Mouse (Mus musculus): ENCODE measurements around the gene Manba.
"Not testable (repeated sequence)": the region's sequence is repeated elsewhere in the genome, so short reads cannot be mapped to it uniquely, and the experiment has no call there.

Manba gene

DNA sequence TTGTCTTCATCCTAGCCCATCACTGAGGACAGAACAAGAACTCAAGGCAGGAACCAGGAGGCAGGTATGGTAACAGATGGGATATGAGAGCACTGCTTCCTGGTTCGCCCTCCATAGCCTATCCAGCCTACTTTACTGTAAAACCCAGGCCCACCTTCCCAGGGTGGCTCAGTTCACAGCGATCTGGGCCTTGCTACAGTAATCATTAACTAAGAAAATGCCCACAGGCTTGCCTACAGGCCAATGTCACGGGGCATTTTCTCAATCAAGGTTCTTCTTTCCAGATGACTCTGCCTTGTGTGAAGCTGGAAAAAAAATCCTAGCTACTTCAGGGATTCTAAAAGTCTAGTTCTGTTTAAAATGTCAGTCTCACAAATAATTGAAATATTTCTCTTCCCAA, 3.8 kb upstream of the Manba start:
- in situ Hi-C loops (cut with MboI; ENCODE audit: low pct_unique_long_range_greater_than_20kb in 1 of 2, low sequenced_read_pairs in 2 of 2, unreplicated experiment in 1 of 2): no loop called here

DNA sequence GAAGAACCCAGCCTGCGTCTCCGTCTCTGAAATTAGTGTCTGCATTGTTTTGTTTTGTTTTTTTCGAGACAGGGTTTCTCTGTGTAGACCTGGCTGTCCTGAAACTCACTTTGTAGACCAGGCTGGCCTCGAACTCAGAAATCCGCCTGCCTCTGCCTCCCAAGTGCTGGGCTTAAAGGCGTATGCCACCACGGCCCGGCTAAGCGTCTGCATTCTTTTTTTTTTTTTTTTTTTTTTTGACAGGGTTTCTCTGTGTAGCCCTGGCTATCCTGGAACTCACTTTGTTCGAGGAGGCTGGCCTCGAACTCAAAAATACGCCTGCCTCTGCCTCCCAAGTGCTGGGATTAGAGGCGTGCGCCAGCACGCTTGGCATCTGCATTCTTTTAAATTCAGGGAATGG, 761 bp upstream of the Manba start:
- in situ Hi-C loops (cut with MboI; ENCODE audit: low pct_unique_long_range_greater_than_20kb in 1 of 2, low sequenced_read_pairs in 2 of 2, unreplicated experiment in 1 of 2): not testable (repeated sequence)

DNA sequence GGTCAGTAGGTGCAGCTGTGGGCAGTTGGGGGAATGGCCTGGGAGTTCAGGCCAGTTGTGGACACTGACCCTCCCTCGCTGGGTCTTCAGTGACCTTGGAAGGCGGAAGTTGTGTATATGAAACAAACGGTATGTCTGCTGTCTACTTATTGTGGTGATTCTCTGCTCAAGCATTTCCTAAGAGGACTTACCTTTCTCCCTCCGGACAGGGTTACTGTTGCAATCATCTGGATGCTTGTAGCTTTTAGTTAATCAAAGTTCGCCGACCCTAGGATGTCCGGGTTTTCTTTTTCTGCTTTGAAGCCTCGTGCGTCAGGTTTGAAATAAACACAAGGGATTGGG, 460 bp downstream of the Manba start:
- in situ Hi-C loops (cut with MboI; ENCODE audit: low pct_unique_long_range_greater_than_20kb in 1 of 2, low sequenced_read_pairs in 2 of 2, unreplicated experiment in 1 of 2): no loop called here

DNA sequence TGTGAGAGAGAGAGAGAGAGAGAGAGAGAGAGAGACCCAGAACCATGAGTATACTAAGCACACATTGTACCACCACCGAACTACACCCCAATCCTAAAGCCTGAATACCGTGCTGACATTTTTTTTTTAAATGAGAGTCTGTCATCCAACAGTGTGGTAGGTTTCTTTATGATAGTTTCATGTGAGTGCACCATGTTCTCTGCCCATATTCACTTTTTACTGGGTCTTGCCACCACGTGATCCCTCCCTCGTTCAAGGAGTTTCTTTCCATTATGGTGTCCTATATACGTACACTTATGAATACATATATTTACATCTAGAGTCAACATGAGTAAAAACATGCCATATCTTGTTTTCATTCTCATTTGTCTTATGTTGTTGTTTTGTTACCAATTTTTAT, 940 bp downstream of the Manba start:
- in situ Hi-C loops (cut with MboI; ENCODE audit: low pct_unique_long_range_greater_than_20kb in 1 of 2, low sequenced_read_pairs in 2 of 2, unreplicated experiment in 1 of 2): no loop called here

DNA sequence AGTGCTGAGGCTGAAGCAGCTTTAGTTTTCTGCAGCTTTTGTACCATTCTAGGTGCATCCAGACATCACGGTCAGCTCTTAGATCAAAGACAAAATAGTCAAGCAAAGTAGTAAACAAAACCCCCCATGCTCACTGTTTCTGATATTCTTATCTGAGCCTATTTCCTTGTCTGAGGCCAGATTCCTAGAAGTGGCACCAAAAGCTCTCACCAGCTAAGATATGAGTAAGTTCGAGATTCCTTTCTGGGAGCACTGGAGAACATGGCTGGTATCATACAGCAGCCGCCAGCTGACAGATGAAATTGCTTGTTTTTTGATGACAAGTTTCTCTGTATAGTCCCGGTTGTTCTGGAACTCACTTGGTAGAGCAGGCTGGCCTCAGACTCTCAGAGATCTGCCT, 2.4 kb downstream of the Manba start:
- in situ Hi-C loops (cut with MboI; ENCODE audit: low pct_unique_long_range_greater_than_20kb in 1 of 2, low sequenced_read_pairs in 2 of 2, unreplicated experiment in 1 of 2): no loop called here

DNA sequence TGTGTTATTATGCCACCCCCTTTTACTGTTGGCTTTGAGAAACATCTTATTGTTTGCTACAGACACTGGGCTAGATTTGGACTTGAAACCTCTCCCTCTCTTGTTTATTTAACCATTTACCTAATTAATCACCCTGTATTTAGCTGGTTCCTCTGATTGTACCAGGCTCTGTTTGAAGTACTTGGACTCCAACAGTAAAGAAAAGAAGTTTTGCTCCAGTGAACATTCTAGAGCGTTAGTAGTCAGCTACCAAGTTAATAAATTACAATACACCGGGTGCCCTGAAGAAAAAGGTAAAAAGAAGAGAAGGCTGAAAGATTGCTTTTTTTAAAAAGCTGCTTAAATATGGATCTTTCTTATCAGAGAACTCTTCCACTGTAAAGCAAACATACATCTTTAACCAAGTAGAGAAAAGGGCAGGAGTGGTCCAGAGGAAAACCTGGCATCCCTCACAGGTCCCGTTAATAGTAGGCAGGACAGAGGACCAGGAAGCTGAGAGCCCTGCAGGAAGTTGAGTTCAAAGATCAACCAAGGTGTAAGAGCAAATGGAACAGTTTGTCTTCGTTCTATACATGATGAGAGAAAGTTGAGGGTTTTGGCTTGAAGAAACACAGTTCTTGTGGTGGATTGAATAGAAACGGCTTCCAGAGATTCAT, 4.6 kb downstream of the Manba start:
- in situ Hi-C loops (cut with MboI; ENCODE audit: low pct_unique_long_range_greater_than_20kb in 1 of 2, low sequenced_read_pairs in 2 of 2, unreplicated experiment in 1 of 2): no loop called here

DNA sequence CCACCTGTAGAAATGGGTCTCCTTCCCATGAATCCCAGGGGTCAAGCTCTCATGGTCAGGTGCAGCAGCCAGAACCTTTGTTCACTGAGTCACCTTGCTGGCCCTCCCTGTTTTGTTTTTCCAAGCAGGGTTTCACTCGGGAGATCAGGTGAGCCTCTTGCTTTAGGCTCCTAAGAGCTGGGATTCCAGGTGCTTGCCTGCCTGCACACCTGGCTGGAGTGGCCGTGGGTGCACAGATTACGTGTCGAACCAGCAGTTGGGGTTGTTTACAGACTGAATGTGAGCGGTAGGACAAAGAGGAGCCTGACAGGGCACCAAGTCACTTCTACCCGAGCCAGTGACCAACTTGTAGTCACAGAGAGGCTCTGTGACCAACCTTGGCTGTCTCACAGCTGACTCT, 5.7 kb downstream of the Manba start:
- in situ Hi-C loops (cut with MboI; ENCODE audit: low pct_unique_long_range_greater_than_20kb in 1 of 2, low sequenced_read_pairs in 2 of 2, unreplicated experiment in 1 of 2): no loop called here

DNA sequence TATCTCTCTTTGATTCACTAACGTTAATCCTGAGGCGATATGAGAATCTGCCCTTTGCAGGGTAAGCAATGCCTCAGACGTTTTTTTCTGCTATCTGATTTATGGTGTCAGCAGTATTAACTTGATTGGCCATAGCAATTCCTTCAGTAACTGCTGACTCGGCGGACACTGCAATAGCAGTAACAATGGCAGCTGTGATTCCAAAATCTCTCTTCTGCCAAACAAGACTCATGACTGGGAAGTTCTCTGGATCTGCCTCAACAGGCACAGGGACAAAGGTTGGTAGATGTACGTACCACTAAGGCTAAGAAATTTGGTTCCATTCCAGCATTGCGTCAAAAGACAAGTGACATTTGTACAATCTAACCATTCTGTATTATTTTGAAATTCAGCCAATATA, 7.9 kb downstream of the Manba start:
- in situ Hi-C loops (cut with MboI; ENCODE audit: low pct_unique_long_range_greater_than_20kb in 1 of 2, low sequenced_read_pairs in 2 of 2, unreplicated experiment in 1 of 2): not testable (repeated sequence)

DNA sequence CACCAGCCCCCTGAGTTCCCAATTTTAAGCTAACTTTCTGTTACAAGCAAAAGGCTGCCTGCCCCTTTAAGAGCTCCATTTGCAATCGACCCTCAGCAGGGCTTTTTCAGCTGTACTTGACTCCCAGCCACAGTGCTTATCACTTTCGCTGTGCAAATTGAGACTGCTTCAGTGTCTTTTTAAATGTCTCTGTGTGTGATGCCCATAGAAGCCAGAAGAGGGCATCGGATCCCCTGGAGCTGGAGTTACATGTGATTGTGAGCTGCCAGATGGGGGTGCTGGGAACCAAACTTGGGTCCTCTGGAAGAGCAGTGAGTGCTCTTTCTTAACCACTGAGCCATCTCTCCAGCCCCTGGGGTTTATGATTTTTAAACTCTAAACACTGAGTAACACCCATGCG, 12.5 kb downstream of the Manba start:
- in situ Hi-C loops (cut with MboI; ENCODE audit: low pct_unique_long_range_greater_than_20kb in 1 of 2, low sequenced_read_pairs in 2 of 2, unreplicated experiment in 1 of 2): not testable (repeated sequence)

DNA sequence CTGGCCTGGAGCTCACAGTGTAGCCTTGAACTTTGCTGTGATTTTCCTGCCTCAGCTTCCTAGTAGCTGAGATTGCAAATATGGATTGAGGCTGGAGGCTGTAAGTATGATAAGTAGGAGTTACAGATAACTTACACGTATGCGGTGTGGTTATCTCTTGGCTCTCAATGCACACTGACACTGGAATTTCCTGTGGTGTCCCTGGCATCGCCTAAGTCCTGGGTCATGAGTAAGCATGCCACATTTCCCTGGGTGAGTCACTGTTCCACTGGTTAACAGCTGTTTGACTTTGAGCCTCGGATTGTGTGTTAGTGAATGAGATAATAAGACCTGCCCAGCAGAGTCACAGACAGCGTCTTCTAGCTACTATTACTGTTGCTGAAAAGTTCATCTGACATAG, 13.5 kb downstream of the Manba start:
- in situ Hi-C loops (cut with MboI; ENCODE audit: low pct_unique_long_range_greater_than_20kb in 1 of 2, low sequenced_read_pairs in 2 of 2, unreplicated experiment in 1 of 2): no loop called here

DNA sequence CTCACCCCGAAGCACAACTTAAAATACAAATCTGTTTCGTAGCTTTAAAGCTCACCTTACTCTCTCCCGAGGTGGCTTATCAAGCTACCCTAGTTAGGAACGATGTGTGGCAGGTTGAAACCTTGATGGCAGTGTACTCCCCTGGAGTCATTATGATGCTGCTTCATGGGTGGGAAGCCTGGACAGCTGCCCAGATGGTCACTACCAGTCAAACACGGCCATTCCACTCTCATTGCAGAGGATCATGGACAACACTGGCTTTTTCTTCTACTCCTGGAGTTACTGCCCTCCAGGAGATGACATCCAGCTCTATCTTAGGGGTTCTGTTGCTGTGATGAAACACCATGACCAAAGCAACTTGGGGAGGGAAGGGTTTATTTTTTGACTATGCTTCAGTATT, 17.7 kb downstream of the Manba start:
- in situ Hi-C loops (cut with MboI; ENCODE audit: low pct_unique_long_range_greater_than_20kb in 1 of 2, low sequenced_read_pairs in 2 of 2, unreplicated experiment in 1 of 2): no loop called here

DNA sequence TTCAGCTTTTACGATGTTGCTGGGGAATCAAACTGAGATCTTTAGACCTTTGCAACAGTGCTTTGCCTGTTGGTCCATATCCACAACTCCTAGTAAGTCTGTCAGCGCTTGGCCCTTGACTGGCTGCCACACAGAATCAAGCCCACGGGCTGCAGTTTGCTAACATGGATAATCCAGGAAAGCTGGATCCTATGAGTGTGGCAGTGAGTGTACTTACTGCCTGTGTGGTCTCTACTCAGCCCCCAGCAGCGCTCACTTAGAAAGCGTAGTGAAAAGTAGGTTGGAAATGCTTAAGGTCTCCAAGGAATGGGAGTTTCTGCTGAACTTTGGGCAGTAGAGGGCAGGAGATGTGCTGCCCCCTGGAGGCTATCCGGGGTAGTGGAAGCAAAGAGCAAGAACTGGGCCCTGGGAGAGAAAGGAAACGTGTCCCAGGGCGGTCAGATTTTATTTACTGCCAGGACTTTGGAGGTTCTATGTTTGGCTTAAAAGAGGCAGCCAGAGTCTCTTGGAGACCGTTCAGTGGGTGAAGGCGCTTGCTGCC, 20.0 kb downstream of the Manba start:
- in situ Hi-C loops (cut with MboI; ENCODE audit: low pct_unique_long_range_greater_than_20kb in 1 of 2, low sequenced_read_pairs in 2 of 2, unreplicated experiment in 1 of 2): no loop called here

DNA sequence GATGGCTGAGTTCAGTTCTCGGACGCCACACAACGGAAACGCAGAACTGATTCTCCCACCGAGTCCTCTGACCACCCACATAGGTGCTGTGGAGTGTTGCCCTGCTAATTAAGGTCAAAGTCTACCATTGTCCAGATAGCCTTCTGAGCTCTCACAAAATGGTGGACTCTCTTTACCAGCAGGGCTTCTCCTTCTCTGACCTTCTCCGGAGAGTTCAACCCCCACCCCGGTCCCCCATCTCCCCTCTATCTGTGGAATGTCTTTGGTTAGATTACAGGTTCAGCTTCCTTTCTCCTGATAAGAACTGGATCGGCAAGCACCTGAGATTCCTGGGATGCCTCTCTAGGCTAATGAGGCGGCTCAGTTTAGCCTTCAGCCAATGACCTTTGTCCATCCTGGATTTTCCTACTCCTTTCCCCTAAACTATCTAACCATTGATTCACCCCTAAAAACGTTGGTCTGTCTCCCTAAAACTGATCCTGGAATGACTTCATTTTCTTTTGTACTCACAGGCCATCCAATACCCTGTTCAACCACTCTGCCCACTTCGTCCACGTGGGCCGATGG, 20.6 kb downstream of the Manba start:
- in situ Hi-C loops (cut with MboI; ENCODE audit: low pct_unique_long_range_greater_than_20kb in 1 of 2, low sequenced_read_pairs in 2 of 2, unreplicated experiment in 1 of 2): no loop called here

DNA sequence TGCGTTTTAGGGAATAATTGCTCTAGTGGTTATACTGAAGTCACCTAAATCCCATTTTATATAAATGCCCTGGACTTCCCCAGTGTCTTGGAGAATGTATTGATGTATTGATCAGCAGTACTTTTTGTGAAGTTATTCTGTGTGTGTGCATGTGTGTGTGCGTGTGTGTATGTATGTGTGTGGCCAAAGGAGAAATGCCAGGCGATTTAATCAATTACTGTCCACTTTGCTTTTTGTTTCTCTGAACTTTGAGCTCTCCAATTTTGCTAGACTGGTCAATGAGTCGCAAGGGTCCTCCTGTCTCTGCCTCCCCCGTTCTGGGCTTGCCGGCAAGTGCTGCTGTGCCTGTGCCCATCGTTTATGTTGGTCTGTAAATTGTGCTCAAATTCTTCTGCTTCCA, 22.1 kb downstream of the Manba start:
- in situ Hi-C loops (cut with MboI; ENCODE audit: low pct_unique_long_range_greater_than_20kb in 1 of 2, low sequenced_read_pairs in 2 of 2, unreplicated experiment in 1 of 2): no loop called here

DNA sequence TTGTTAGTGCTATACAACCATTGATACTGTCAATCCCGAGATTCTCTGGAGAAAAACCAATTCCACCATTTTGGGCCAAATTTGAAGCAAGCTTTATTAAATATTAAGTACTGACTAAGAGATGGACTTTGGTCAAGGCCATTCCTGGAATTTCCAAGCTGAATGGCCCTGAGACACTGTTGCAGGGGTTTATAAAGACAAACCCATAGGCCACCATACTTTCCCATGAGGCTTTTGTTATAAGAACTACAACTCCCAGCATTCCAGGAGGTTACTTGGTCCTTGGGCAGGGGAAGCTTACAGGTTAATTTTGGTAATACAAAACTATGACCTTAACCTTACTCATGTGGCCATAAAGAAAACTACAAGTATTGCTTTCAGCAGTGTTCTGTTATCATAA, 22.8 kb downstream of the Manba start:
- in situ Hi-C loops (cut with MboI; ENCODE audit: low pct_unique_long_range_greater_than_20kb in 1 of 2, low sequenced_read_pairs in 2 of 2, unreplicated experiment in 1 of 2): no loop called here

DNA sequence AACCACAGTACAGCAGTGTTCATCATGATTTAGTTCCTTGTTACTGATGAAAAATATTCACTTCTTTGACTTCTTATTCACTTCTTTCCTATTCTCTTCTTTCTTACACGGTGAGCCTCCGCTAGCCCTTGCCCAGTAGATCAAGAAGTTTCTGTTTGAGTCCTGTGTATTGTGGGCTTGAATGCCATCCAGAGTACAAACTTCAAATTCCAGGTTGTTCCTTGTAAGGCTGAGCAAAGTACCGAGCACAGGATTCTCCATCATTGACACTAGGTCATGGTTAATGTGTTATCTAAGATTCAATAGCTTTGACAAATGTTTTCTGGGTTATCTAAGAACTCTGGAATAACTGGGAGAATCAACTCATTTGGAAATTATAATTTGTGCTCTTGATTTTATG, 25.0 kb downstream of the Manba start:
- in situ Hi-C loops (cut with MboI; ENCODE audit: low pct_unique_long_range_greater_than_20kb in 1 of 2, low sequenced_read_pairs in 2 of 2, unreplicated experiment in 1 of 2): no loop called here

DNA sequence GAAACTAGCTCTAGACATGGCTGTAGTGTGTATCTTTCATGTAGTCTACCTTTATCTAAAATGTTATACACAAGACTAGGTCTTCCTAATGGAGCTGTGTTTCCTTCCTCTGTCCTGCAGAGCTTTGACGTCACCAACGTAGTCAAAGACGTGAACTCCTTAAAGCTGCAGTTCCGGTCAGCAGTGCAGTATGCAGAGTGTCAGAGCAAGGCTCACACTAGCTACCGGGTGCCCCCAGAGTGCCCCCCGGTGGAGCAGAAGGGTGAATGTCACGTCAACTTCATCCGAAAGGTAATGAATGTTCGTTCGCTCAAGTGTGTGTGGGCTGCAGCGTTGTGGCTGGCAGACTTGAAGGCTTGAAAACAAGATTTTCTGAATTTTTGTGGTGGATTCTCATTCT, 26.3 kb downstream of the Manba start:
- in situ Hi-C loops (cut with MboI; ENCODE audit: low pct_unique_long_range_greater_than_20kb in 1 of 2, low sequenced_read_pairs in 2 of 2, unreplicated experiment in 1 of 2): no loop called here

DNA sequence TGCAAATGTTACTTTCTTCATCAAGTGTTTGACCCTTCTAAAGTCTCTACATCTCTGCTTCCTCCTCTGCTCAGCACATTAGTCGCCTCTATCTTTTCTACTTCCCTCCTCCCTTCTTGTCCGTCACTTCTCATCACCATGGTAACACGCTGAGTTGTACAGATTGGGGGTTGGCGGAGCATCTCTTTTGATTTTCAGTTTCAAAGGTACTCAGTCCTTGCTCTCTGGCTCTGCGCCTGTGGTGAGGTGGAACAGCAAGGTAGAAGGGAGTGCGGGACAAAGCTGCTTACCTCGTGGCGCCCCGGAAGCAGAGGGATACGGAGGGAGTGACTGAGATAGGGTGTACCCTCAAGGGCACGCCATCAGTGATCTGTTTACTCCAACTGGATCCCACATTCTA, 27.9 kb downstream of the Manba start:
- in situ Hi-C loops (cut with MboI; ENCODE audit: low pct_unique_long_range_greater_than_20kb in 1 of 2, low sequenced_read_pairs in 2 of 2, unreplicated experiment in 1 of 2): no loop called here

DNA sequence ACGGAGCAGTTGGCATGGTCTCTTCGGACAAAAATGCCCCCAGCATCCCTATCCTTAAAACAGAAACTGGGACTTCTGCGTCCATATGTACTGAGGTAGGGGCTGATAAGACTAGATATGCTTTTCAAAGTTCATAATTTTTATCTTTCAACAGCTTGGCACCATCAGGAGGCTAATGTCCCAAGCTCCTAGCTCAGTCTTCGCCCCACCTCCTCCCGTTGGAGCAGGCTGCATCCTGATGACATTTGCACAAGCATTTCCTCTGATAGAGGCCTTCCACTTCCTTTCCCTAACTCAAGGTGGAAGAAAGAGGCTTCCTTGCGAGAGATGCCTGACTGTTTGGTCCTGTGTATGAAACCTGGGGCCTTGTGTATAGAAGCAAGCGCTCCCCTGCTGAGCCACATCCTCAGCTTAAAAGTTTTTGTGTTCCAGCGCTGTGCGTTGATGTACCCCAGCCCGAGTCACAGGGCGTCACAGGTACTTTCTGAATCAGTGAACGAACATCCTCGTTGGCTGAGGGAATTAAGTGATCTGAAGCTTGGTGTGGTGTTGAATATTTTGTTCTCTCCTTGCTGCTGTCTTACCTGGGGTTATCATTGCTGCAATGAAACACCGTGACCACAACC, 28.5 kb downstream of the Manba start:
- in situ Hi-C loops (cut with MboI; ENCODE audit: low pct_unique_long_range_greater_than_20kb in 1 of 2, low sequenced_read_pairs in 2 of 2, unreplicated experiment in 1 of 2): no loop called here

DNA sequence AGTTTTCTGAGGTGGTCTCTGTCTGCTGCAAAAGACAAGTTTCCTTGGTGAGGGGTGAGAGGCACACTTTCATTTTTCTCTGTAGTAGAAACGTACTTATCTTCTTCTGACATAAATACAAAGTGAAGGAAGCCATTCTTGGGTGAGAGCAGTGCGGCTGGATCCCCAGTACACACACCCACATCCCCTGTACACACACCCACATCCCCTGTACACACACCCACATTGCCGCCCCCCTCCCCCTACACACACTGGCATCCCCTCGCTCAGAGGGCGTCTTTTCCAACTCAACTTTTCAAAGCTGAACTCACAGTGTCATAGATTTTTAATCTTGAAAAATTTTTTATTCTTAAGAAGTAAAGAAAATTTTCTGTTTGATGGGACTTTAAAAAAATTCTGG, 29.8 kb downstream of the Manba start:
- in situ Hi-C loops (cut with MboI; ENCODE audit: low pct_unique_long_range_greater_than_20kb in 1 of 2, low sequenced_read_pairs in 2 of 2, unreplicated experiment in 1 of 2): no loop called here

Measured in mouse embryonic stem cell (cell line).